Mouse (Mus musculus): ENCODE measurements around the gene Qtrt1. TPM values are rescaled to one million over a fixed set of nuclear protein-coding genes. Genes with fewer than 3 reads are reported as not detected.

The Qtrt1 gene
- polyA plus RNA-seq, 1 experiment from 2014 or later, result 27.6 TPM

- Histone ChIP-seq H3K27ac (replicated peaks) (peak within 1 kb of the TSS; percentile 92), H3K4me1 (peaks cover 38% of the 10 kb centered on the region), H3K4me2 (peak within 1 kb of the TSS; percentile 83), H3K36me3 (peaks cover 18% of the 10 kb centered on the region), H3K9ac (peak within 1 kb of the TSS; percentile 92), H3K27me3 (replicated peaks) (no peaks in the 10 kb centered on the region), H3K4me3 (peak within 1 kb of the TSS; percentile 86), H3K9me3 (no peaks in the 10 kb centered on the region)
- WGBS, result under 1% methylated on average over 82 of the region's 82 CpGs
- peak; percentile 97 for ATAC-seq (ENCODE audit: extremely low read depth, insufficient number of reproducible peaks, low FRiP score, low TSS enrichment)
Observed at GRCm38 (mm10) chr9:21424631-21425555, 13.3 kb downstream of the Qtrt1 start, which contains the start of gene Dnm2. Dnm2 (plus strand) TSS chr9:21424908.

DNA sequence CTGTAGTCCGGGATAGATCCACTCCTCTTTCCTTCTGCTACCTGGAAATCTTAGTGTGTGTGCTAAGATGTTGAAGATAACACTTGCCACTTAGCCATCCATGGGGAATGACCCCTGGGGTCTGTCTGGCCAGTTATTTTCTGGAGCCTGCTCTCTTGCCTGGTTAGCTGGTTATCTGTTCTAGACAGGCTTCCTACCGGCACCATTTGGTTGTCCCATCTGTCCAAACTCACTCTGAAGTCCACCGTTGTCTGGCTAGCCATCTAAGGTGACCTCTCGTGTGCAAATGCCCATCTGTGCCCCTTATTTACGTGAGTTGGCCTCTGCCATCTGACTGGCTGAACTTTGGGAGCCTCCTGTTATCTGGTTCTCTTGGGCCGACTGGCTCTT, 13.9 kb downstream of the Qtrt1 start:
- Histone ChIP-seq H3K9ac (peak overlapping the region; percentile 92), H3K27ac (replicated peaks) (peak overlapping the region; percentile 92), H3K36me3 (peaks cover 12% of the 10 kb centered on the region), H3K4me1 (peaks cover 42% of the 10 kb centered on the region), H3K27me3 (replicated peaks) (no peaks in the 10 kb centered on the region), H3K9me3 (no peaks in the 10 kb centered on the region), H3K4me3 (peak overlapping the region; percentile 86), H3K4me2 (peak overlapping the region; percentile 83)
- WGBS, result 4% methylated on average over 6 of the region's 6 CpGs
- no peak for ATAC-seq (ENCODE audit: extremely low read depth, insufficient number of reproducible peaks, low FRiP score, low TSS enrichment)

DNA sequence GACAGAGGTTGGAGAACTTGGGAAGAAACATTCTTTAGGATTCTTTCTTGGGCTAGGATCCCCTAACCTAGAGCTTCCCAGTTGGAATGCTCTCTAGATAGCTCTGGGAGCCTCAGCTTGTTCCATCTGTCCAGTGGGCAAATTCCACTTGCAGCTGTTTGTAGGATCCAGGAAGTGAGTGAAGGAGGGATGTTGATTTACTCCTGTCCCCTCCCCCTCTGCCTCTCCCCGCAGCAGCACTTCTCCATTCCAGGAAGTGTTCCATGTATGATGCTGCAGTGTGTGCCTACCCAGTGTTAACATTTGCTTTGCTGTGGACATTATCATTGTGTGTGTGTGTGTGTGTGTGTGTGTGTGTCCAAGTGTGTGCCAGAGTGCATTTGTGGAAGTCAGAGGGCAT, 14.4 kb downstream of the Qtrt1 start:
- 0% methylated on average over 1 of the region's 1 CpGs for WGBS
- Histone ChIP-seq H3K9ac (peak overlapping the region; percentile 92), H3K9me3 (no peaks in the 10 kb centered on the region), H3K4me2 (peak overlapping the region; percentile 83), H3K27ac (replicated peaks) (peak overlapping the region; percentile 92), H3K4me3 (peak overlapping the region; percentile 86), H3K36me3 (peaks cover 7% of the 10 kb centered on the region), H3K4me1 (peaks cover 47% of the 10 kb centered on the region), H3K27me3 (replicated peaks) (no peaks in the 10 kb centered on the region)
- ATAC-seq (ENCODE audit: extremely low read depth, insufficient number of reproducible peaks, low FRiP score, low TSS enrichment), result no peak

DNA sequence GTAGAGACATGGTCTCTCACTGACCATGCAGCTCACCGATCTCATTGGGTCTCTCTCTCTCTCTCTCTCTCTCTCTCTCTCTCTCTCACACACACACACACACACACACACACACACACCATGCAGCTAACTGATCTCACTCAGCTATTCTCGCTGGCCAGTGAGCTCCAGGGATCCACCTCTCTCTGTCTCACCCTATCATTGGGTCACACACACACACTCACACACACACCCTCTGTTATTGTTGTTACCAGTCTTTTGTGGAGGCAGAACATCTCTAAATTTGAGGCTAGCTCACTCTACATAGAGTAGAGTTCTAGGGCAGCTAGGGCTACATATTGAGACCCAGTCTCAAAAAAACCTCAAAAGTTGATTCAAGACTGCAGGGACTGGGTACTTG, 14.9 kb downstream of the Qtrt1 start:
- Histone ChIP-seq H3K4me2 (peak overlapping the region; percentile 83), H3K27ac (replicated peaks) (no peak overlapping the region), H3K4me1 (peaks cover 51% of the 10 kb centered on the region), H3K36me3 (peaks cover 2% of the 10 kb centered on the region), H3K4me3 (peak overlapping the region; percentile 86), H3K9me3 (no peaks in the 10 kb centered on the region), H3K9ac (peak overlapping the region; percentile 92; the same call in 1 of the 2 replicates), H3K27me3 (replicated peaks) (no peaks in the 10 kb centered on the region)
- ATAC-seq (ENCODE audit: extremely low read depth, insufficient number of reproducible peaks, low FRiP score, low TSS enrichment), result no peak
- WGBS, result 44% methylated on average over 2 of the region's 2 CpGs

GRCm38 (mm10) chr9:21427773-21428172, 16.1 kb downstream of the Qtrt1 start:
- H3K27me3 ChIP-seq (replicated peaks), result no peaks in the 10 kb centered on the region
- no peak for ATAC-seq (ENCODE audit: extremely low read depth, insufficient number of reproducible peaks, low FRiP score, low TSS enrichment)
- H3K4me2 ChIP-seq, result no peak overlapping the region
- H3K36me3 ChIP-seq, result no peaks in the 10 kb centered on the region; the same call in 1 of the 2 replicates
- H3K27ac ChIP-seq (replicated peaks), result no peak overlapping the region
- no peak overlapping the region for H3K4me3 ChIP-seq
- H3K4me1 ChIP-seq, result peaks cover 56% of the 10 kb centered on the region
- H3K9ac ChIP-seq, result peak overlapping the region; percentile 63
- no peaks in the 10 kb centered on the region for H3K9me3 ChIP-seq
- 81% methylated on average over 2 of the region's 2 CpGs for WGBS

DNA sequence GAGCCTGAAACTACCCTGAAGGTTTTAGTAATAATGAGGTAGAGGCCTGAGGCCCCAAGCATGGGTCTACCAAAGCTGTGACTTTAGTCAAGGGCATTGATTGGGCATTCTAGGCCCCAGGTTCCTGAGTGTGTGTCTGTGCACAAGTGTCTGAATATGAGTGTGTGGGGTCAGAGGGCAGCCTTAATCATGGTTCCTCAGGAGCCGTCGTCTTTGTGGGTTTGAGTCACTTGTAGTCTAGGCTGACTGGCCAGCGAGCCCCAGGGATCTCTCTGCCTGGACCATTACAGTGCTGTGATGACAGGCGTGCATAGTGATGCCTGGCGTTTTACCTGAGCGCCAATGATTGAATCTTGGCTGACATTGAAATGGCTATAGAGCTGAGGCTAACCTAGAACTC, 16.5 kb downstream of the Qtrt1 start:
- no peak overlapping the region for H3K4me3 ChIP-seq
- H3K4me2 ChIP-seq, result no peak overlapping the region
- H3K9ac ChIP-seq, result peak overlapping the region; percentile 63; the same call in 1 of the 2 replicates
- H3K4me1 ChIP-seq, result peaks cover 59% of the 10 kb centered on the region
- ATAC-seq (ENCODE audit: extremely low read depth, insufficient number of reproducible peaks, low FRiP score, low TSS enrichment), result no peak
- no peaks in the 10 kb centered on the region for H3K27me3 ChIP-seq (replicated peaks)
- H3K9me3 ChIP-seq, result no peaks in the 10 kb centered on the region
- 75% methylated on average over 6 of the region's 6 CpGs for WGBS
- H3K36me3 ChIP-seq, result no peaks in the 10 kb centered on the region; the same call in 1 of the 2 replicates
- H3K27ac ChIP-seq (replicated peaks), result no peak overlapping the region

DNA sequence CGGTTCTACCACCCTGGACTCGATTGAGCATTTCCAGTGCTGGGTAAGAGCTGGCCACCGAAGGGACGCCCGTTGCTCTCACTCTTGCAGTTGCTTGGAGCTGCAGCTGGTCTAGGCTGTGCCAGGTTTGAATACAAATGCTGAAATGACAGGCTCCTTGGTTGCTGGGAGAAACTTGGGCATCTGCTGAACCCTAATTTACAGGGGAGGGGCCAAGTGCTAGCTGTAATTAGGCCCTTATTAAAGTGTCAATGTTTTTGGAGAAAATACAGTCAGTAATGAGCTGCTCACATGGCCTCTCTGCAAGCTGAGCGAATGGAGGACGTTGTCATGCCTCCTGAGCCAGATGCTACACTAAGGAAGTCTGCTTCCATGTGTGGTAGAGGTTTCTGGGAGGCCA, 19.1 kb downstream of the Qtrt1 start:
- H3K4me1 ChIP-seq, result peaks cover 72% of the 10 kb centered on the region
- no peak for ATAC-seq (ENCODE audit: extremely low read depth, insufficient number of reproducible peaks, low FRiP score, low TSS enrichment)
- 80% methylated on average over 7 of the region's 7 CpGs for WGBS
- H3K36me3 ChIP-seq, result no peaks in the 10 kb centered on the region; the same call in 1 of the 2 replicates
- H3K9me3 ChIP-seq, result no peaks in the 10 kb centered on the region
- no peak overlapping the region for H3K9ac ChIP-seq
- no peaks in the 10 kb centered on the region for H3K27me3 ChIP-seq (replicated peaks)
- no peak overlapping the region for H3K4me2 ChIP-seq
- H3K4me3 ChIP-seq, result no peak overlapping the region
- H3K27ac ChIP-seq (replicated peaks), result no peak overlapping the region

- no peak for ATAC-seq (ENCODE audit: extremely low read depth, insufficient number of reproducible peaks, low FRiP score, low TSS enrichment)
- no peaks in the 10 kb centered on the region for H3K9me3 ChIP-seq
- no peak overlapping the region for H3K4me2 ChIP-seq
- H3K4me3 ChIP-seq, result no peak overlapping the region
- H3K27me3 ChIP-seq (replicated peaks), result no peaks in the 10 kb centered on the region
- no peak overlapping the region for H3K27ac ChIP-seq (replicated peaks)
- H3K9ac ChIP-seq, result no peak overlapping the region
- WGBS, result 80% methylated on average over 7 of the region's 7 CpGs
- H3K36me3 ChIP-seq, result no peaks in the 10 kb centered on the region; the same call in 1 of the 2 replicates
- H3K4me1 ChIP-seq, result peaks cover 74% of the 10 kb centered on the region
Observed at GRCm38 (mm10) chr9:21432066-21432465, 20.4 kb downstream of the Qtrt1 start.

DNA sequence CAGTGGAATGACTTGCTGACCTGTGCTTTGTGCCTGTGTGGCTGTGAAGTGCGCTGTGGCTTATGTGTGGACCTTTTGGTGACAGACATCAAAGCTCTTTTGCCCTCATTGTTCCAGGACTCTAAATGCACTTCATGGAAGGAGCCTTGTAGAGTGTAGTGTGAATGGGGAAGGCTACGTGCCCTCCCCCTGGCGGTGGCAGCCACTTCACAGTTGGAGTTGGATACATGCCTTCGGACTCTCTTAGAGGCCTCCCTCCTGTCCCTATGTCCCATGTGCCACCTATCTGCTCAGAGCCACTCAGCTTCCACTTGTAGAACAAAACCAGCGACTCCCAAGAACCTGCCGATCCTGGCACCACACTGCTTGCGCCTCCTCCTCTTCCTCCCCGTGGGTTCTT, 22.1 kb downstream of the Qtrt1 start:
- 74% methylated on average over 8 of the region's 8 CpGs for WGBS
- no peaks in the 10 kb centered on the region for H3K27me3 ChIP-seq (replicated peaks)
- peak overlapping the region; percentile 63; the same call in 1 of the 2 replicates for H3K27ac ChIP-seq (replicated peaks)
- no peaks in the 10 kb centered on the region for H3K9me3 ChIP-seq
- no peak overlapping the region; the same call in 1 of the 2 replicates for H3K9ac ChIP-seq
- H3K4me1 ChIP-seq, result peaks cover 78% of the 10 kb centered on the region
- H3K4me3 ChIP-seq, result no peak overlapping the region
- no peaks in the 10 kb centered on the region; the same call in 1 of the 2 replicates for H3K36me3 ChIP-seq
- no peak overlapping the region for H3K4me2 ChIP-seq
- no peak for ATAC-seq (ENCODE audit: extremely low read depth, insufficient number of reproducible peaks, low FRiP score, low TSS enrichment)

GRCm38 (mm10) chr9:21434410-21434809, 22.8 kb downstream of the Qtrt1 start:
- no peak overlapping the region for H3K27ac ChIP-seq (replicated peaks)
- no peaks in the 10 kb centered on the region for H3K27me3 ChIP-seq (replicated peaks)
- 85% methylated on average over 2 of the region's 2 CpGs for WGBS
- no peak overlapping the region for H3K9ac ChIP-seq
- no peaks in the 10 kb centered on the region; the same call in 1 of the 2 replicates for H3K36me3 ChIP-seq
- no peak overlapping the region for H3K4me3 ChIP-seq
- H3K9me3 ChIP-seq, result no peaks in the 10 kb centered on the region
- no peak for ATAC-seq (ENCODE audit: extremely low read depth, insufficient number of reproducible peaks, low FRiP score, low TSS enrichment)
- H3K4me2 ChIP-seq, result no peak overlapping the region
- H3K4me1 ChIP-seq, result peaks cover 81% of the 10 kb centered on the region

DNA sequence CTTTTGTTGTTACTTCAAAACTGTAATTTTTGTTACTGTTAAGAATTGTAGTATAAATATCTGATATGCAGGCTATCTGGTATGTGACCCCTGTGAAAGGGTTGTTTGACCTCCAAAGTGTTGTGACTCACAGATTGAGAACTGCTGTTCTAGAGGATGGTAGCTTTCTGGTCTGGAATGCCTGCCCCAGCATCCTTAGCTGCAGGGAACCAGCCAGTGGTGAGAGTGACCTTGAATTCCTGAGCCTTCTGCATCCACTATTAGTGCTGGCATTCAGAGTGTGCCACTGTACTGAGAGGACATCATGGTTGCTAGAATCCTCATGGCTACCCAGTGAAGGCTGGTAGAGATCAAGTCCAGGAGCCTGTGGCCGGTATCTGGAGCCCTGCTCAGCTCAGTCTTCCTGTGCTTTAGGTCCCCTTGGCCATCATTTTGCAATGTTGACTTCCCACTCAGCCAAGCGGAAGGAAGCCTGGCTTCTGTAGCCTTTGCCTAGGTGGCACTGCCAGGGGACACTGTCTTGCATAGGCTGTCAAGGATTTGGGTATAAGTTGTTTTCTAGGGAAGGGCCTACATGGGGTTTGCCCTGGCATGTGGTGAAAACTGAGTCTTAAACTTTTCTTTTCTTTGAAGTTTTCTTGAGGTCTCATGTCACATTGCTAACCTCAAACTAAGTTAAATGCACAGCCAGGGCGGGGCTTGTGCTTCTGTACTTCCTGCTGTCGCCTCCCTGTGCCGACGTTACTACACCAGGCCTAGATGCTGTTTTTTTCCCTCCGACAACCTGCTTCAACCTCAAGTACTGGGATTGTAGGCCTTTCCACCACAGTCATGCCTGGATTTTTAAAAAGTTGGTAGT, 24.4 kb downstream of the Qtrt1 start:
- peak overlapping the region; percentile 24; the same call in 1 of the 2 replicates for H3K9ac ChIP-seq
- H3K27ac ChIP-seq (replicated peaks), result peak overlapping the region; percentile 80
- no peaks in the 10 kb centered on the region; the same call in 1 of the 2 replicates for H3K36me3 ChIP-seq
- WGBS, result 76% methylated on average over 7 of the region's 7 CpGs
- no peak overlapping the region for H3K4me3 ChIP-seq
- no peak overlapping the region for H3K4me2 ChIP-seq
- H3K27me3 ChIP-seq (replicated peaks), result no peaks in the 10 kb centered on the region
- no peaks in the 10 kb centered on the region for H3K9me3 ChIP-seq
- no peak for ATAC-seq (ENCODE audit: extremely low read depth, insufficient number of reproducible peaks, low FRiP score, low TSS enrichment)
- H3K4me1 ChIP-seq, result peaks cover 75% of the 10 kb centered on the region
